Mouse (Mus musculus): ENCODE data around the gene Tubb4b.
"Not testable (repeated sequence)": the region's sequence is repeated elsewhere in the genome, so short reads cannot be mapped to it uniquely, and the experiment has no call there.

Tubb4b gene

DNA sequence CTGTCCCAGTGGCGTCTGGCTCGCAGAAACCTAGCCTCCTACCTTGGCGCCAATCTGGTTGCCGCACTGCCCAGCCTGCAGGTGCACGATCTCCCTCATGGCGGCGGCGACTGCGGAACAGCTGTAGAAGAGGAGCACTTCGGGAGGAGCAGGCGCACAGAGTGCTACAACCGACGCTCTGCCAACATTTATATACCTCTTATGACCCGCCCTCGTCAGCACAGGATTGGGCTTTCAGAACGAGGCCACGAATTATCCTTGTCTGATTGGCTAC is at the start of gene Tubb4b:
Gene Tubb4b, minus strand, starts transcription at position 211 of the 274 bp plus-strand sequence.
- no peak for DNase-seq (ENCODE audit: low spot score in 2 of 2)

DNA sequence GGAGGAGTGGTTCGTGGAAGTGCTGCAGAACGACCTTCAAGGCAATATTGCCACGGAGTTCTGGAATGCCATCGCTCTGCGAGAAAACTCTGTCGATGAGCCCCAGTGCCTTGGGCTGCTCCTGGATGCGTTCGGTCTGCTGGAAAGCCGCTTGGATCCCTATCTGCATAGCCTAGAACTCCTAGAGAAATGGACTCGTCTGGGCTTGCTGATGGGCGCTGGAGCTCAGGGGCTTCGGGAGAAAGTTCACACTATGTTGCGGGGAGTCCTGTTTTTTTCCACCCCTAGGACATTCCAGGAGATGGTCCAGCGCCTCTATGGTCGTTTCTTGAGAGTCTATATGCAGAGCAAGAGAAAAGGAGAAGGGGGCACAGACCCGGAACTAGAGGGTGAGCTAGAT is 48.5 kb upstream of the Tubb4b start:
- no peak for DNase-seq (ENCODE audit: low spot score in 2 of 2)

DNA sequence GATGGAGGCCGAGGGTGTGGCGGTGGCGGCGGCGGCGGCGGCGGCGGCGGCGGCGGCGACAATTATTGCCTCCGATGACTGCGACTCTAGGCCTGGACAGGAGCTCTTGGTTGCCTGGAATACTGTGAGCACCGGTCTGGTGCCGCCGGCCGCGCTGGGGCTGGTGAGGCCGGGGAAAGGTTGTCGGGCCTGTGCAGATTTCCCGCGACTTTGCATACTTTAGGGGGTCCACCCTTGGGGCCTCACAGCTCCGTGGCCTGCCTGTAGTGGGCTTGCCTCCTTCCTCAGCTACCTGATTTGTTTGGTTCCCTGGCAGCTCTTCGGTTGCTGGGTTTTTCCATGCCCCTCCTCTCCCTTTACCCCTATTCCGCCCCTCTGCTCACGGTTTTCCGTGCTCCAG is 48.0 kb upstream of the Tubb4b start:
- DNase-seq (ENCODE audit: low spot score in 2 of 2) = no peak

DNA sequence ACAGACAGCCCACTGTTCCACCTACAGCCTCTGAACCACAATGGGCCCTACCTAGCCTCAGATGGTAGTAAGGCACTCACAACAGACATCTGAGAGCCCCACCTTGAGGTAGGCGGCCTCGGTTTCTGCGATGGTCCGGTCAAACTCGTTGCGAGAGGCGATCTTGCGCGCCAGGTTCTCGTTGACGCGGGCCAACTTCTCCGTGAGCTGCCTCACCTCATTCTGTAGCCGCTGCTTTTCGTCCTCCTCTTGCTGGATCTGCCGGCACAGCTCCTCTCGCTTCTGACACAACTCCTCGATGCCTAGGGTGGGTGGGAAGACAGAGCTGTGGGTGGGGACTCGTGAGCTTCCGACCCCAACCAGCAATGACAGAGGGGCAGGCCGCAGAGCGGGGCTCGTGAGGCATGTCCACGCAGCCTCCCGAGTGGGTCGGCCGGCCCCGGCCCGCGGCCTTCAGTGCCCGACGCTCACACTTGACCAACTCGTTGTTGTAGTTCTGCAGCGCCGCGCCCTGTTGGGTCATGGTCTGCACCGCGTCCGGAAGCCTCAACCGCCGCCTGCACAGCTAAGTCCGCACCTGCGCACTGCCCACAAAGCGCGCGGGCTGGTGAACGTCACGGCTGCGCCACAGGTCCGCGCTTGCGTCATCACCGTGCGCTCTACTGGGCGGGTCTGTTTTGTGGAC is 47.5 kb upstream of the Tubb4b start, which contains the start of the genes Ssna1 and Anapc2:
Gene Ssna1, minus strand, starts transcription at position 612 of the 685 bp plus-strand sequence.
Gene Anapc2, plus strand, starts transcription at position 652 of the 685 bp plus-strand sequence.
- DNase-seq (ENCODE audit: low spot score in 2 of 2) = peak; percentile 95 to 96

DNA sequence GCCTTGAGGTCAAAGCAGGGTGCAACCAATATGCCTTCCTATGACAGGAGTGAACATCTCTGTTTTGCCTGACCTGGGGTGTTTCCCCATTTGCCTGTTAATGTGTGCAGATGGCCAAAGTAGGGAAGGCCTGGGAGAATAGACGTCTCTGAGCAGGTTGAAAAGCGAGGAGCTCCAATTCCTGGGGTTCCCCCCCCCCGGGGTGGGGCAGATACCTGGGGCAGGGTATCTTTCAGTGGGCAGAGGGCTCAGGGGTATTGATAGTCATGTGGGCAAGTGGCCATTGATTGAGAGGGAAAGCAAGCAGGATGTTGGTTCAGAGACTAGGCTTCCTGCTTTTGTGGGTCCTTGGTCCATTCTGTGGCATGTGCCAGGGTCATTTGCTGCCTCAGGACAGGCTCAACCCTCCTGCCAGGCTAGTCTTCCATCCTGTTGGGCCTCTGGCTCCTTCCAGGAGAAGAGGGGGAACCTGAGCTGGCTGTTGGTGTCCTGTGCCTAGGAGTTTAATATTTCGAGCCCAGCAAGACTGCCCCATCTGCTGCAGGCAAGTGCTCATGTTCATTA is 43.3 kb upstream of the Tubb4b start:
- DNase-seq (ENCODE audit: low spot score in 2 of 2) = no peak

DNA sequence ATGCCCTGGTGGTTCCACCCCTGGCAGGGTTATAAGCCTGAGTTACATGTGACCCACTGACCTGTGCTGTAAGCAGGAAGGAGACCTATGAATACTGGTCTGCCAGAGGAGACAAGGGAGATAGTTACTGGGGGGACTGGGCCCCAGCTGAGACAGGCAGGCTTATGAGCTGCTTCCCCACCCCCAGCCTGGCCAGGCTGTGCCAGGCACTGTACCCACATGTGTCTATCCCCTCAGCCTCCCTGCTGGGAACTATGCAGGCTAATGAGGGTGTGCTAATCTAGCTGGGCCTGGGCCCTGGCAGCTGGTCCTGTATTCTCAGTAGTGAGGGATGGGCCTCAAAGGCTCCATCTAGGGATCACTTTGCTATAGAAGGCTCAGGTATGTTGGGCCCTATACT is 42.7 kb upstream of the Tubb4b start:
- DNase-seq (ENCODE audit: low spot score in 2 of 2) = no peak

DNA sequence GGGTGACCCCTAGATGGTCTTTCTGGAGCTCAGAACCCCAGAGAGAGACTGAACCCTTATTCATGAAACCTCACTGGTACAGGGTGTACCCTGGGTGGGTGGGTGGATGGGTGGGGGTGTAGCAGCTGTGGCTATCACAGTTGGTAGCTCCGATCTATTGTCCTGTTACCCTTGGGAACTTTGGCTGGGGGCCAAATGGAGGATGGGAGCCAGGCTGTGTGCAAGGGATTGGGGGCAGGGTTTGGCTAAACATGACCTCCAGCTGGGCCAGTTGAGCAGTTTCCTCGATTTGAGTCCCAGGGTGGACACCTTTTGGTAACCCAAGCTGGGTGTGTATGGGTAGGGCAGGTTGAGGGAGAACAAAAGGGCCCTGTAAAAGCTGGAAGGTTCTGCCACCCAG is 42.2 kb upstream of the Tubb4b start:
- peak; percentile 36 to 46 for DNase-seq (ENCODE audit: low spot score in 2 of 2)

DNA sequence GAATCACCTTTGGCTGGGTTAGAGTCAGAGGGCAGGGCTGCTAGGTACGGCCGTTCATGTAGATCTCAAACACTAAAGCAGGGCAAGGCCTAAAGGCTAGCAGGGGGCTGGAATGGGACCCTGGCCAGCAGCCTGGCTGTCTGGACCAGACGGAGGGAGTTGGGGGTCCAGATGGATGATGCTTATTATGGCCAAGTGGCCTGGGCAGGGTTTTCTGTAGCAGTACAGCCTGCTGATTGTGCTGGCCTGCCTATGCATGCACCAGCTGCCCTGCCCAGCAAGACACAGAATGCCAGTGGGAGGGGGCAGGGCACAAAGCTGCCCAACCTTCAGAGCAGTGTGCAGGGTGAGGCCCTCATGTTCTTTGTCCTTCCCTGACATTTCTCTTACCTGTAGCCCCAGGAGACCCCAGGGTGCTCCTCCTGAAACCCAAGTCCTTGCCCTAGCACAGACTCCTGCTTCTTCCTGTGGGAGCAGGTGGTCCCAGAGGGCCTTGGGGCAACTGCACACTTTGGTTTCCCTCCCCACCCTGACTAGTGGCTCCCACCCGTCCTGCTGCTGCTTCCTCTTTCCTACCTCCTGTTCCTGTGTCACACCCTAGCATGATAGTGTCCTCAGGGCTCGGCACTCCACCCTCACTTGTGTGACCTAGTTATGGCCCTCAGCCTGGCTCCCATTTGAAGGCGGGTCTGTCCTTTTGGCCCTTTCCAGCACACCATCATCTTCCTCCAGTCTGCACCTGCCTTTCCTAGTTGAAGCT is 41.6 kb upstream of the Tubb4b start:
- peak; percentile 40 to 71 for DNase-seq (ENCODE audit: low spot score in 2 of 2)

DNA sequence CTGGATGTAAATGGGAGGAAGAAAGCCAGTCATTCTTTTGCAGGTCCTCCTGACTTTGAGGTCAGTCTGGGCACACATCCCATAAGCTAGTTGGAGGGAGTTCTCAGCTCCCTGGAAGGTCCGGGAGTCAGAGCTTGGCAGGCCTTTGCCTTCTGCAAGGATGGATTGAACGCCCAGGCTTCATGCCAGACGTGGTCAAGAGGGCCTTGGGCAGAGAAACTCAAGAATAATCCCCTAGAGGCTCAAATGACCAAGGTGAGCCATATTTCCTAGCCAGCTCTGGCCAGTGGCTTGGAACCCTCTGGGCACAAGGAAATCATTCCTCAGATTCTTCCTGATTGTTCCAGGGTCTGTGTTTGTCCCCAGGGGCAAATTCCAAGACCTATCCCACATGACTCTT is 40.3 kb upstream of the Tubb4b start:
- DNase-seq (ENCODE audit: low spot score in 2 of 2) = no peak

DNA sequence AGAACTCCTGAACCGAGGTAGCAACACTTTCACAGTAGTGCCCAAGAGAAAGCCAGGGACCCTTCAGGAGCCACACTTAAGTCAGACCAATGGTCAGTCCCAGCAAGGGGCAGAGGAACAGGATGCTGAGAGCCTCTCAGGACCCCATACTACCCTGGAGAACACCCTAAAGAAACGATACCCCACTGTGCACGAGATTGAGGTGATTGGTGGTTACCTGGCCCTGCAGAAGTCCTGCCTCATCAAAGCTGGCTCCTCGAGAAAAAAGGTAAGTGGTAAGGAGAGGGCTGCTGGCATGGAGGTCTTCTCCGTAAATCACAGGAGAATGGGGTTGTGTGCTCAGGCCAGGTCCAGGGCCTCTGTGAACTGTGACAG is 39.8 kb upstream of the Tubb4b start:
- no peak for DNase-seq (ENCODE audit: low spot score in 2 of 2)

DNA sequence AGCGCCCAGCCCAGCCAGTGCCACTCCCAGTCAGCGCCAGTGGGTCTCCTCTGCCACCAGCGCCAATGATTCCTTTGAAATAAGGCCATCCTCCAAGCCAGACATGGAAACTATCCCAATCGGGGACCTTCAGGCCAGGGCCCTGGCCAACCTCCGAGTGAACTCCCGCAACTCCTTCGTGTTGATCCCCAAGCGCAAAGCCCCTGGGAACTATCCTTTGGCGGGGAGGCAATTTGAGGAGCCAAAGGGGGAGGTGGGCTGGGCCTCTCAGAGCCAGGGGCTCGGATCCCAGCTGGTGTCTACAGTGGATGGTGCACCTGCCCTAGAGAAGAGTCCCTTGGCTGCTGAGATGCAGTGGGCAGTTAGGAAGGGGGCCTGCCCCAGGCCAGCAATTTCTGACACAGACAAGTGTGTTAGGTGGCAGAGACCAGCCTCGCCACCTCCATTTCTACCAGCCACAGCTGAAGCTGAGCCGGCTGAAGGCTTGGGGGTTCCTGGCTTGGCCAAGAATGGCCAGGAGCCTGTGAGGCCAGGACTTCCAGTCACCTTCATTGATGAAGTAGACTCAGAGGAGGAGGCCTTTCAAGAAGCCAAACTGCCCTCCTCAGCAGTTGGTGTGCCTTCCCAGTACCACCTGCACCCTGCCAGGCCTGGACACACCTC is 39.3 kb upstream of the Tubb4b start:
- no peak for DNase-seq (ENCODE audit: low spot score in 2 of 2)

DNA sequence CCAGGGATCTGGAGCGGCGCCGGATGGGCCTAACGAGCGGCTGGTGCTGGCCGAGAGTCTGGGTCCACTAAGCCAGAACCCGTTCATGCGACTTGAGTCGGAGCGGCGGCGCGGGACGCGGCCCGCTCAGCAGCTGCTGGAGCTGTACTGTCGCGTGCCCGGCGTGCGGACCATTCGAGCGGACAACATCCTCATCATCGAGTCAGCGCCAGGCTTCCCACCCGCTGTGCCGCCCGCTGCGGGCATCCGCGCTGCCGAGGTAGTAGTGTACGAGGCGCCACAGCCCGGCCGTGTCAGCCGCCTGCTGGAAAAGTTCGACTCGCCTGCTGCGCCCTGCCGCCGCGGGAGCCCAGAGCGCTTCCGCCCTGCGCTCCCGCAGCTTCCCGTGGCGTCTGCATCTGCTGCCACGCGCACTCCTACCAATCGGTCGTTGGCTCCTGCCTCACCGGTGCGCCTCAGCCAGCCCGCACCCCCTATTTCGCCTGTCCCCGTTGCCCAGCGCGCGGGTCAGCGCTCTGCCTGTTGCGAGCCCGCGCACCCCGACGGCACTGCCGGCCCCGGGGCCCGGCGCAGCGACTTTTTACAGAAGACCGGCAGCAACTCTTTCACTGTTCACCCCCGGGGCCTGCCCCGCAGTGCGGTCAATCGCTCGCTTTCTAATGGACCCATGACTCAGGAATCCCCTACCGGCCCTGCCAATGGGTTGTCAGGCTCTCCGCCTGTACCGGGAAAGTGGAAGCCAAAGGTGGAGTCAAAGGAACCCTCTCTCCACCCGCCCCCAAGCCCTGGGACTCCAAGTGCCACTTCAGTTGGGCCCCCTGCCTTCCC is 38.5 kb upstream of the Tubb4b start:
- no peak for DNase-seq (ENCODE audit: low spot score in 2 of 2)

DNA sequence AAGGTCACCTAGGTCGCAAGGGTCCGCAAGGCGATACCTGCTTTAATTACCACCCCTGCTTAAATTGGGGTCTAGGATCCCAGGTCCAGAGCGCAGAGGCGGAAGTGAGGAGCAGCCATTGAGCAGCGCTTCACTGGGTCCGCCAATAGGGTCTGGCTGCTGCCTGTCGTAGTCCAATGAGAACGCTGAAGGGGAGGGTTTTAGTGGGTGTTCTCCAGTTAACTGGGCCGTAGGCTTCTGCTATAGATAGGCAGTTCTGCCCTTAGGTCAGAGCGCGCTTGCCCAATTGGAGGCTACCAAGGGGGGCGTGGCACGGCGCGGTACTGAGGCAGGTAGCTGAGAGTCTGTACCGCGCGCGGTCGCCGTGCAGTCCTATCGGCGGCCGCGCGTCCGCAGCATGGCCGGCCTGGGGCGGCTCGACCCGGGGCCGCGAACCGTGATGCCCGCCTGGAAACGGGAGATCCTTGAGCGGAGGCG is 37.8 kb upstream of the Tubb4b start, which contains the start of gene Tprn:
Gene Tprn, plus strand, starts transcription at position 328 of the 477 bp plus-strand sequence.
- peak; percentile 96 to 98 for DNase-seq (ENCODE audit: low spot score in 2 of 2)

DNA sequence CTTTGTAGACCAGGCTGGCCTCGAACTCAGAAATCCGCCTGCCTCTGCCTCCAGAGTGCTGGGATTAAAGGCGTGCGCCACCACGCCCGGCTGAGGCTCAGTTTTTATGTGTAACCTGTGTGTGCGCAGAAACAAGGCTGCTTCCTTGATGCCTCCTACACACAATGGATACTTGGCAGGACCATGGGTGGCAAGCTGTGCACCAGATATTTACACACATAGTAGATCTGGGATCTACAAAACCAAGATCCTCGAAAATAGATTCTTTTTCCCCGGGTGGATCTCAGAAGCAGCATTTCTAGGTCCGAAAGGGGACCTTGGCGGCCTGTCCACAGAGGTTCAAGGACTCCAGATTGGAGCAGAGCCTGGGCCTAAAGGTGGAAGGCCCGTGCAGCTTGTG is 37.4 kb upstream of the Tubb4b start:
- DNase-seq (ENCODE audit: low spot score in 2 of 2) = no peak

DNA sequence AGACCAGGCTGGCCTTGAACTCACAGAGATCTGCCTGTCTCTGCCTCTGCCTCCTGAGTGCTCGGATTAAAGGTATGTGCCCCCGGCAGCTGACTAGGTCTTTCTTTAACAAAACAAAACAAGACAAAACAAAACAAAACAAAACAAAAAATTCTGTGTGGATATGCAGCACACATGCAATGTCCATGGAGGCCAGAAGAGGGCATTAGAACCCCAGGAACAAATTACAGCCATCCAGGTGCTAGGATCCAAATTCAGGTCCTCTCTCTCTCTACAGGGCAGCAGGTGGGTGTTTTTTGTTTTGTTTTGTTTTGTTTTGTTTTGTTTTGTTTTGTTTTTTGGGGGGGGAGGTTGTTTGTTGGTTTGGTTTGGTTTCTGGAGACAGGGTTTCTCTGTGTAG is 34.4 kb upstream of the Tubb4b start:
- DNase-seq (ENCODE audit: low spot score in 2 of 2) = no peak

DNA sequence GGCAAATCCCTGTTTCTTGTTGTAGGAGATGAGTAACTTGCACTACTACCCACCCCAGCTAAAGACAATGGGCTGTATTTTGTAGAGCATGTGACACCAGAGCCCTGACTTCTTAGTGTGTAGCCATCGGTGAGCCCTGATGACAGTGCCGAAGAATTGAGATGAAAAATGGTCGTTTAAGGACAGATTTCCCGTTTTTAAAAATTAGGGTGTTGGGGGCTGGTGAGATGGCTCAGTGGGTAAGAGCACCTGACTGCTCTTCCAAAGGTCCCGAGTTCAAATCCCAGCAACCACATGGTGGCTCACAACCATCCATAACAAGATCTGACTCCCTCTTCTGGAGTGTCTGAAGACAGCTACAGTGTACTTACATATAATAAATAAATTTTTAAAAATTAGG is 32.7 kb upstream of the Tubb4b start:
- DNase-seq (ENCODE audit: low spot score in 2 of 2) = not testable (repeated sequence)

DNA sequence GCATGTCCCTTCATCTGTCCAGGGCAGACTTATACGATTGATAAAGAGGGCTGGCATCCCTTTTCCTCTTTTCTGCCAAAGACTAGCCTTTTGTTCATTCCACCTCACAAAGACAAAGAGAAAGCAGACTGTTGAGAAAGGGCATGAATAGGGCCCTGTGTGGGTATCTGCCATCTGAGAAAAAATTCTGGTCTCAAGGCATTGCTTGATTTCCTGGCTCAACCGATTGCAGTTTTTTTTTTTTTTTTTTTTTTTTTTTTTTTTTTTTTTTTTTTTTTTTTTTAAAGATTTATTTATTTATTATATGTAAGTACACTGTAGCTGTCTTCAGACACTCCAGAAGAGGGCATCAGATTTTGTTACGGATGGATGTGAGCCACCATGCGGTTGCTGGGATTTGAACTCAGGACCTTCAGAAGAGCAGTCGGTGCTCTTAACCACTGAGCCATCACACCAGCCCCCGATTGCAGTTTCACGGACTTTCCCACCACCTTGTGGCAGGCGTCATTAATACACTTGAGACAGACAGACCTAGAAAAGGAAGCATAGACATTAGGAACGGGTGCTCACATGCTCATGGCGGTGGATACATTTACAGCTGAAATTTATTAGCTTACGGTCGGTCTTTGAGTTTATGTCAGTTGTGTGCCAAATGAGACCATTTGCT is 32.1 kb upstream of the Tubb4b start:
- DNase-seq (ENCODE audit: low spot score in 2 of 2) = not testable (repeated sequence)

DNA sequence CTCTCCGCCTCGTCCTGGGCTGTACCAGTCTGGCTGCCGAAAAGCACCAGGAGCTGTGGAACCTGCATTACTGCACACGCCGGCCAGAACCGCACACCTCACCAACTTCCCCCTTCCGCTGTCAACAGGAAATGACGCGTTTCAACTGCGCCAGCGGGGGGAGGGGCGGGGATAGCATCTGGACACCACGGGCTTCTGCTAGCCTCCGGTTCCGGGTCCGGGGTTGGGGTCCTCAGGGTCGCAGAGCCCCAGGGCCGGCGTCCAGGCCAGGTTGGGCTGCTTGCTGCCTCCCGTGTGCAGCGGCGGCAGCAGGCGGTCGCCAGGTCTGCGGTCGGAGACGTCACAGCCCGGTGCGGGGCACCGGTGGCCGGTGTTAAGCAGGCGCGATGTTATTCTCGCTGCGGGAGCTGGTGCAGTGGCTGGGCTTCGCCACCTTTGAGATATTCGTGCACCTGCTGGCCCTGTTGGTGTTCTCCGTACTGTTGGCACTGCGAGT is 30.8 kb upstream of the Tubb4b start, which contains the start of gene Tmem203:
Gene Tmem203, plus strand, starts transcription at position 156 of the 496 bp plus-strand sequence.
- DNase-seq (ENCODE audit: low spot score in 2 of 2) = peak; percentile 82 to 85

DNA sequence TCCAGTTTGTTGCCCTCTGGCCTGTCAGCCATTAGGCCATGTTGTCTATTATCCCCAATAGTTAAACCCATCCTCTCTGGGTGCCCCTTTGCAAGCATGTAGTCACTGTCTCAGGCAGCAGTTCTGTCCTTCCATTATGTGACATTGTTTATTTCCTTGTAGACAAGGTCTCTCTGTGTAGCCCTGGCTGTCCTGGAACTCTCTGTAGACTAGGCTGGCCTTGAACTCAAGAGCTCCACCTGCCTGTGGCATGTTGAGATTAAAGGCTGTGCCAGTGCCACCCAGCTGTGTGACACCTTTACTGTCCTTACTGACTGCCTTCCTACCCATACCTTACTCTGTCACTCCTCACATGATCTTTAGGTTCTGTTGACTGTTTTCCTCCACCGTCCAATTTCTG is 27.8 kb upstream of the Tubb4b start:
- no peak for DNase-seq (ENCODE audit: low spot score in 2 of 2)

DNA sequence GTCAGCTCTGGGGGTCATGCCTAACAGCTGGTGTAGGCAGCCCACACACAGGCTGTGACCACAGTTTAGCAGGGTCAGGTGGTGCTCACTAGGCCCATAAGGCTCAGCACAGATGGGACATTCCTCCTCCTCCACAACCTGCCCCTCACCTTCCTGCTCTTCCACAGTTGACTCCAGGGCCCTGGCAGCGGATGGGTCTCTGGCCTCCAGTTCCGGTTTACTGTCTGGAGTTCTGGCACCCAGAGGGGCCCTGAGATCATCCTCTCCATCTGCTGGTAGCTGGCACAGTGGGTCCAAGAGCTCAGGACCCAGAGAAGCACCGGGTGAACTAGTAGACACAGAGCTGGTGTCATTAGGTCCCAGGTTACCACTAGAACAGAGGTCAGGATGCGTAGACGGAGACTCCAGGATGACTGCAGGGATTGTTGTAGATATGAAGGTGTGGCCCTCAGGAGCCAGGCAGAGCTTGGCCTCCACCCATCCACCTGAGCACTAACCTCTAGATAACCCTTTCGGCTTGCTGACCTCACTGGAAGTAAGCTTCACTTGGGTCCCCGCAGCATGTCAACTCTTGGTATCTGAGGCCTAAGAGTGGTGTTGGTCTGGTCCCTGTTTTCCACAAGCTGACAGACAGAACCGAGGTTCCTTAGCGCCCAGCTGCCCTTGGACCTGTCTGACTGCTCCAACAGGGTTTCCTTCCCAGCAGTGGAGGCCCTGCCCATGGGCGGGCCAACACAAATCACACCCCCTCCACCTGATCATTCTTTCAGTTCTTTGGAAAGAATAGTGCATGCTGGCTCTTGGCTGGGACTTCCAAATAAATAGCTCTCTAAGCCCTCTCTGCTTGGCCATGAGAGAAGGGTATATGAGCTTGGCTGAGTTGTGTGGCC is 21.9 kb upstream of the Tubb4b start, which contains the start of gene AL732309.1:
Gene AL732309.1, minus strand, starts transcription at position 681 of the 890 bp plus-strand sequence.
- DNase-seq (ENCODE audit: low spot score in 2 of 2) = no peak
